Mouse (Mus musculus): ENCODE measurements around the gene Fam89b.

The Fam89b gene

GRCm38 (mm10) chr19:5729444-5729815 lies at the start of gene Fam89b:
TSS of gene Fam89b (minus strand) at chr19:5729653.
- peak; percentile 82 for DNase-seq (ENCODE audit: low read depth)

- no peak for DNase-seq (ENCODE audit: low read depth)
Observed at GRCm38 (mm10) chr19:5778312-5778711, 48.9 kb upstream of the Fam89b start.

GRCm38 (mm10) chr19:5777387-5778032 lies 48.1 kb upstream of the Fam89b start:
- peak; percentile 71 for DNase-seq (ENCODE audit: low read depth)

GRCm38 (mm10) chr19:5770925-5771860 lies 41.7 kb upstream of the Fam89b start, which contains the start of gene Scyl1:
TSS of gene Scyl1 (minus strand) at chr19:5771419.
- peak; percentile 92 for DNase-seq (ENCODE audit: low read depth)

GRCm38 (mm10) chr19:5770311-5770710 lies 40.9 kb upstream of the Fam89b start:
- DNase-seq (ENCODE audit: low read depth): no peak

- no peak for DNase-seq (ENCODE audit: low read depth)
Observed at GRCm38 (mm10) chr19:5767271-5767670, 37.8 kb upstream of the Fam89b start.

GRCm38 (mm10) chr19:5763163-5763562 lies 33.7 kb upstream of the Fam89b start:
- DNase-seq (ENCODE audit: low read depth): no peak

- DNase-seq (ENCODE audit: low read depth): no peak
Observed at GRCm38 (mm10) chr19:5758878-5759403, 29.5 kb upstream of the Fam89b start.

GRCm38 (mm10) chr19:5756991-5757636 lies 27.7 kb upstream of the Fam89b start:
- DNase-seq (ENCODE audit: low read depth): no peak

- DNase-seq (ENCODE audit: low read depth): no peak
Observed at GRCm38 (mm10) chr19:5756321-5756985, 27.0 kb upstream of the Fam89b start.

- DNase-seq (ENCODE audit: low read depth): no peak
Observed at GRCm38 (mm10) chr19:5751742-5752141, 22.3 kb upstream of the Fam89b start.

- DNase-seq (ENCODE audit: low read depth): no peak
Observed at GRCm38 (mm10) chr19:5750951-5751350, 21.5 kb upstream of the Fam89b start.

GRCm38 (mm10) chr19:5749476-5749875 lies 20.0 kb upstream of the Fam89b start:
- DNase-seq (ENCODE audit: low read depth): peak; percentile 39

GRCm38 (mm10) chr19:5746907-5747363 lies 17.5 kb upstream of the Fam89b start:
- DNase-seq (ENCODE audit: low read depth): no peak

- no peak for DNase-seq (ENCODE audit: low read depth)
Observed at GRCm38 (mm10) chr19:5745756-5746710, 16.6 kb upstream of the Fam89b start.

- DNase-seq (ENCODE audit: low read depth): peak; percentile 94
Observed at GRCm38 (mm10) chr19:5743576-5743975, 14.1 kb upstream of the Fam89b start.

- no peak for DNase-seq (ENCODE audit: low read depth)
Observed at GRCm38 (mm10) chr19:5742241-5742641, 12.8 kb upstream of the Fam89b start.

GRCm38 (mm10) chr19:5741641-5742240 lies 12.3 kb upstream of the Fam89b start:
- peak; percentile 21 for DNase-seq (ENCODE audit: low read depth)

- no peak for DNase-seq (ENCODE audit: low read depth)
Observed at GRCm38 (mm10) chr19:5740320-5741317, 11.2 kb upstream of the Fam89b start, which contains the start of gene Ltbp3. TSS of gene Ltbp3 (plus strand) at chr19:5740904.

Measured in 416B (cell line).